Mouse (Mus musculus): Measurements from ENCODE around the gene Dhx16.
"Not testable (repeated sequence)": the region's sequence is repeated elsewhere in the genome, so short reads cannot be mapped to it uniquely, and the experiment has no call there.

Dhx16 gene

GRCm38 (mm10) chr17:35879245-35880057 lies at the start of gene Dhx16:
TSS of gene Dhx16 (plus strand) at chr17:35879819.
- DNase-seq, result peak; percentile 95

- DNase-seq, result no peak
Measured at GRCm38 (mm10) chr17:35832400-35833238, 47.0 kb upstream of the Dhx16 start.

- no peak for DNase-seq
Measured at GRCm38 (mm10) chr17:35833239-35833751, 46.3 kb upstream of the Dhx16 start.

GRCm38 (mm10) chr17:35833894-35834293 lies 45.7 kb upstream of the Dhx16 start:
- no peak for DNase-seq

- no peak for DNase-seq
Measured at GRCm38 (mm10) chr17:35834696-35835422, 44.8 kb upstream of the Dhx16 start.

GRCm38 (mm10) chr17:35835424-35836140 lies 44.0 kb upstream of the Dhx16 start:
- DNase-seq, result no peak

GRCm38 (mm10) chr17:35836178-35836965 lies 43.2 kb upstream of the Dhx16 start:
- peak; percentile 84 for DNase-seq

- peak; percentile 98 for DNase-seq
Measured at GRCm38 (mm10) chr17:35836991-35837422, 42.6 kb upstream of the Dhx16 start.

GRCm38 (mm10) chr17:35837487-35837886 lies 42.1 kb upstream of the Dhx16 start:
- peak; percentile 81 for DNase-seq

- DNase-seq, result peak; percentile 96
Measured at GRCm38 (mm10) chr17:35838122-35838544, 41.5 kb upstream of the Dhx16 start, which contains the start of gene Tubb5. TSS of gene Tubb5 (minus strand) at chr17:35838306.

GRCm38 (mm10) chr17:35838570-35838969 lies 41.0 kb upstream of the Dhx16 start:
- DNase-seq, result no peak

- not testable (repeated sequence) for DNase-seq
Measured at GRCm38 (mm10) chr17:35839002-35839401, 40.6 kb upstream of the Dhx16 start.

GRCm38 (mm10) chr17:35840561-35840960 lies 39.1 kb upstream of the Dhx16 start:
- no peak for DNase-seq

GRCm38 (mm10) chr17:35841076-35841950 lies 38.3 kb upstream of the Dhx16 start, which contains the start of gene Mdc1:
TSS of gene Mdc1 (plus strand) at chr17:35841515.
- DNase-seq, result peak; percentile 99

GRCm38 (mm10) chr17:35842006-35842405 lies 37.6 kb upstream of the Dhx16 start:
- no peak for DNase-seq

- no peak for DNase-seq
Measured at GRCm38 (mm10) chr17:35843514-35843913, 36.1 kb upstream of the Dhx16 start.

- DNase-seq, result no peak
Measured at GRCm38 (mm10) chr17:35848112-35848511, 31.5 kb upstream of the Dhx16 start.

GRCm38 (mm10) chr17:35850974-35851373 lies 28.6 kb upstream of the Dhx16 start:
- DNase-seq, result no peak

GRCm38 (mm10) chr17:35859371-35859770 lies 20.2 kb upstream of the Dhx16 start:
- DNase-seq, result no peak

GRCm38 (mm10) chr17:35859835-35860234 lies 19.8 kb upstream of the Dhx16 start:
- no peak for DNase-seq
